Comparison of ENCODE assay signal across 8 mouse cellular contexts in the genomic region with DNA sequence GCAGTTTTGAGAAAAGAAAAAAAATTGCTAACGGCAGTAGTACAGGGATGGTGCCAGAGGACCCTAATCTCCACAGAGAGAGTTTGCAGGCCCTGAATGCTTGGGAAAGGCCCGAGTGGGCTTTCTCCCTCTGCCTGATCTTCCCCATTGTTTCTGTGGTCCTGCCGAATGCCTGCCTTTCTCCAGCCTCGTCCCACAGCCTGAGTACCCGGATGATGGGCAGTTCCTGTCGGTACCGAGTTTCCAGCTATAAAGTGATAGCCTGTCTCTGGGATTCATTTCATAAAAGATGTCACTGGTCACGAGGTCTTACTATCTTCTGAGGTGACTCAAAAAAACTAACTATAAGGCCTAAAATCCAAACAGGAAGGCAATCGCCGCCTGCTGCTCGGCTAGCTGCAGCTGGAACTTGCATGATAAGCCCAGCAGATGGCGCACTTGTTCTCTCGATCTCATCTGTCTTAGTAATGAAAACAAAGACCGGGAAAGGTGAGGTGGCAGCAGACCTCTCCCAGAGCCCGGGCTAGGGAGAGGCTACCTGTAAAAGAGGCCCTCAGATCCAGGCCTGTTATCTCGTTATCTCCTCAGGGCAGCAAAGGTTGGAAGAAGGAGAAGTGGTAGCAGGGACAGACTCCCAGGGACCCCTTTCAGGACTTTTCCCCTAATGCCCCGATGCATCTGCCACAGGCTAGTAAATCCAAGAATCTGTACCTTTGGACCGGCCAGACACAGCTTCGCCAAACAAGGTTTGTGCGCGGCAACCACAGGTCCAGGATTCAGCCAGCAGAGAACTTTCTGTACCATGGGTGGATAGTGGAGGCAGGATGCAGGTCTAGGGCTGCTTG. TPM values are rescaled to one million over a fixed set of nuclear protein-coding genes. Genes with fewer than 3 reads are reported as not detected.
DNase-seq lines count a peak whose midpoint lies in the region; ATAC-seq and TF ChIP-seq lines count a peak whose summit lies in the region.

No protein-coding gene starts in this region.

- peaks cover 0 to 3% of the 10 kb centered on the region in 2 experiments; a peak in 1 of 4 replicates for H3K4me1 ChIP-seq in heart, embryonic 14.5 days (ENCODE audit: control insufficient read depth in 2 of 2, insufficient read depth in 2 of 2, low read length in 2 of 2)
- peaks cover 6% of the 10 kb centered on the region; the same call in 1 of the 2 replicates for H3K4me1 ChIP-seq in liver, embryonic 11.5 days (replicated peaks; ENCODE audit: control insufficient read depth, insufficient read depth, low read length)
- no peaks in the 10 kb centered on the region for H3K4me1 ChIP-seq in stomach, embryonic 14.5 days (ENCODE audit: control insufficient read depth, insufficient read depth, low read length)

- TF ChIP-seq CTCF in C2C12 (IDR thresholded peaks at IDR 0.05; ENCODE audit: control insufficient read depth, insufficient read depth, insufficient read length): peak; percentile 75

- no peaks in the 10 kb centered on the region for H3K27me3 ChIP-seq in C2C12 (ENCODE audit: control insufficient read depth, insufficient read depth, insufficient read length)
- H3K27me3 ChIP-seq in heart, embryonic 14.5 days (ENCODE audit: control insufficient read depth, insufficient read depth, low read length): no peaks in the 10 kb centered on the region
- no peaks in the 10 kb centered on the region for H3K27me3 ChIP-seq in liver, embryonic 11.5 days (replicated peaks; ENCODE audit: control insufficient read depth, insufficient read depth, low read length)
- no peaks in the 10 kb centered on the region for H3K27me3 ChIP-seq in stomach, embryonic 14.5 days (ENCODE audit: control insufficient read depth, insufficient read depth, low read length)

- H3K79me2 ChIP-seq in C2C12 (ENCODE audit: control insufficient read depth, insufficient read depth): no peaks in the 10 kb centered on the region

- WGBS in heart, embryonic 14.5 days: 27% methylated on average over 21 of the region's 21 CpGs
- WGBS in liver, embryonic 11.5 days: 30% methylated on average over 21 of the region's 21 CpGs
- 25% methylated on average over 21 of the region's 21 CpGs for WGBS in stomach, embryonic 14.5 days

- 0 out of 2 replicates have a peak, but pooled peaks cover 3% of the 10 kb centered on the region for H3K9me3 ChIP-seq in heart, embryonic 14.5 days (ENCODE audit: control insufficient read depth, low read length)
- H3K9me3 ChIP-seq in liver, embryonic 11.5 days (ENCODE audit: control insufficient read depth, low read length): no peaks in the 10 kb centered on the region
- H3K9me3 ChIP-seq in stomach, embryonic 14.5 days (ENCODE audit: control insufficient read depth, low read depth, low read length): no peaks in the 10 kb centered on the region

- no peaks in the 10 kb centered on the region for H3K79me3 ChIP-seq in C2C12 (ENCODE audit: low read depth)

- H3K36me3 ChIP-seq in C2C12 (ENCODE audit: control insufficient read depth, insufficient read depth): no peaks in the 10 kb centered on the region
- H3K36me3 ChIP-seq in heart, embryonic 14.5 days (ENCODE audit: control insufficient read depth, insufficient read depth, low read length): peaks cover 14% of the 10 kb centered on the region
- H3K36me3 ChIP-seq in liver, embryonic 11.5 days (ENCODE audit: control insufficient read depth, insufficient read depth, low read length): no peaks in the 10 kb centered on the region
- no peaks in the 10 kb centered on the region for H3K36me3 ChIP-seq in stomach, embryonic 14.5 days (ENCODE audit: control insufficient read depth, insufficient read depth, low read length)

- no peak overlapping the region for H3K4me3 ChIP-seq in C2C12 (ENCODE audit: insufficient read depth, poor library complexity, severe bottlenecking)
- H3K4me3 ChIP-seq in heart, embryonic 14.5 days (ENCODE audit: control insufficient read depth in 1 of 2, insufficient read depth in 1 of 2, low read depth in 1 of 2, low read length in 2 of 2): peak overlapping the region in 1 of 2 experiments; percentile 3; a peak in 1 of 4 replicates
- no peak overlapping the region for H3K4me3 ChIP-seq in liver, embryonic 11.5 days (ENCODE audit: low read depth, low read length)
- 0 out of 2 replicates have a peak overlapping the region, but pooled peaks have one; percentile 9 for H3K4me3 ChIP-seq in stomach, embryonic 14.5 days (ENCODE audit: low read depth, low read length)

- no peak overlapping the region for H3K27ac ChIP-seq in heart, embryonic 14.5 days (replicated peaks in 1 of 2; ENCODE audit: control insufficient read depth in 1 of 2, insufficient read depth in 1 of 2, low read depth in 2 of 2, low read length in 2 of 2)
- H3K27ac ChIP-seq in liver, embryonic 11.5 days (ENCODE audit: low read depth, low read length): no peak overlapping the region
- H3K27ac ChIP-seq in stomach, embryonic 14.5 days (ENCODE audit: low read length): no peak overlapping the region

- H3K4me2 ChIP-seq in heart, embryonic 14.5 days (ENCODE audit: low read length): peak overlapping the region; percentile 49
- H3K4me2 ChIP-seq in liver, embryonic 11.5 days: peak overlapping the region; percentile 51
- peak overlapping the region; percentile 34 for H3K4me2 ChIP-seq in stomach, embryonic 14.5 days (replicated peaks; ENCODE audit: low read depth, low read length)

- H3K9ac ChIP-seq in heart, embryonic 14.5 days (ENCODE audit: low read length): peak overlapping the region; percentile 35
- peak overlapping the region; percentile 32; the same call in 1 of the 2 replicates for H3K9ac ChIP-seq in liver, embryonic 11.5 days (ENCODE audit: low read depth, low read length)
- no peak overlapping the region for H3K9ac ChIP-seq in stomach, embryonic 14.5 days (replicated peaks; ENCODE audit: low read depth, low read length)

- peak; percentile 95 for DNase-seq in brain, adult 2 months (ENCODE audit: low read depth, low spot score)
- peak; percentile 53 for DNase-seq in fibroblast of lung, adult 2 months (ENCODE audit: low read depth)
- DNase-seq in kidney, postnatal 10 days: peak; percentile 91
- DNase-seq in liver, embryonic 11.5 days (ENCODE audit: low spot score): peak; percentile 71
- DNase-seq in natural killer cell, adult 2 months (ENCODE audit: low spot score in 2 of 2): peak; percentile 34 to 69

- no peak for ATAC-seq in heart, embryonic 14.5 days (ENCODE audit: insufficient number of reproducible peaks, insufficient read depth, low FRiP score, low read depth)
- ATAC-seq in liver, embryonic 11.5 days (replicated peaks; ENCODE audit: low FRiP score): peak; percentile 40
- ATAC-seq in stomach, embryonic 14.5 days (ENCODE audit: insufficient number of reproducible peaks, insufficient read depth, low FRiP score, low read depth): peak; percentile 66; the same call in 1 of the 2 replicates

- no peak overlapping the region for H3ac ChIP-seq in C2C12 (ENCODE audit: control insufficient read depth, insufficient read length, low read depth)

TF ChIP-seq in C2C12, 6 proteins besides CTCF, POLR2A, EP300 and RAD21:
- TF ChIP-seq MYOD1 (IDR thresholded peaks at IDR 0.05; ENCODE audit: control insufficient read depth, insufficient read length, low read depth) (no peak), USF1 (IDR thresholded peaks at IDR 0.05; ENCODE audit: low read depth) (no peak), CEBPB (IDR thresholded peaks at IDR 0.05; ENCODE audit: low read depth) (no peak), MYOG (IDR thresholded peaks at IDR 0.05; ENCODE audit: control insufficient read depth, extremely low read depth, insufficient read length) (no peak), FOSL1 (IDR thresholded peaks at IDR 0.05; ENCODE audit: insufficient read depth, low read length, poor library complexity, severe bottlenecking) (no peak), MAX (IDR thresholded peaks at IDR 0.05) (no peak)

RNA-seq across cellular contexts. Expression of gene Commd9, which starts 19.7 kb away (rescaled TPM):
- 55.4 TPM for polyA plus RNA-seq in C2C12 (2012; fragmentation: generic; extraction: Trizol)
- polyA plus RNA-seq in heart, embryonic 14.5 days (2014; fragmentation: Nextera tagmentation; extraction: Ambion mirVana): 53.5 and 57.8 TPM in 2 replicates
- 46.1 and 47.6 TPM in 2 replicates for polyA plus RNA-seq in liver, embryonic 11.5 days (2014; fragmentation: Nextera tagmentation; extraction: Ambion mirVana)
- polyA plus RNA-seq in stomach, embryonic 14.5 days (2014; fragmentation: Nextera tagmentation; extraction: Ambion mirVana): 62.7 and 64.6 TPM in 2 replicates

RNA-seq across cellular contexts. Expression of gene Prr5l, which starts 22.9 kb away (rescaled TPM):
- polyA plus RNA-seq in C2C12 (2012; fragmentation: generic; extraction: Trizol): 0.43 TPM
- 6.4 and 7.2 TPM in 2 replicates for polyA plus RNA-seq in heart, embryonic 14.5 days (2014; fragmentation: Nextera tagmentation; extraction: Ambion mirVana)
- polyA plus RNA-seq in liver, embryonic 11.5 days (2014; fragmentation: Nextera tagmentation; extraction: Ambion mirVana): 8.5 and 8.9 TPM in 2 replicates
- polyA plus RNA-seq in stomach, embryonic 14.5 days (2014; fragmentation: Nextera tagmentation; extraction: Ambion mirVana): 8.2 and 10.5 TPM in 2 replicates
